Mouse (Mus musculus) liver, adult (tissue): ENCODE measurements around the gene Camsap3.

Source experiments
- GATA4 ChIP-seq: IDR thresholded peaks from 2 replicates; pipeline ENCODE4 v1.6.1; 2014; ENCODE audit warnings: mild to moderate bottlenecking, low read length; ENCODE audit not compliant: insufficient replicate concordance

The Camsap3 gene

GRCm38 (mm10) chr8:3587391-3588257, 531 bp downstream of the Camsap3 start:
- no peak for TF ChIP-seq GATA4

GRCm38 (mm10) chr8:3588258-3588633, 1.2 kb downstream of the Camsap3 start:
- no peak for TF ChIP-seq GATA4

- no peak for TF ChIP-seq GATA4
Observed at GRCm38 (mm10) chr8:3593470-3593869, 6.4 kb downstream of the Camsap3 start.

DNA sequence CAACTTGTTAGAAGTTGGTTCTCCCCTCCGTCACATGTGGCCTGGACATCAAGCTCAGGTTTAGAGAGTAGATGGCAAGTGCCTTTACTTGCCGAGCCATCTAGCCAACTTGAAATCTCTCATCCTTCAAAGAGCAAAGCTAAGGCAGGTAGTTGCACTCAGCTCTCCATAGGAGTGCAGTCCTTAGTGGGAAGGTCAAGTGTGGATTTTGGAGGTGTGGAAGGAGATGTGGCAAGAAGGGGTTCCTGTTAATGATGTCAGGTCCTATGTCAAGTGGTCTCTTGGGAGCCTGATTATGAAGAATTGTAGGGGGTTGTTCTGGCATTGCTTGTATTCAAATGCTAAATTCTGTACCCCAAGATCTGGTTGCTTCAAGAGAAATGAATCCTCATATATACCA, 7.4 kb downstream of the Camsap3 start:
- no peak for TF ChIP-seq GATA4

GRCm38 (mm10) chr8:3598054-3598453, 11.0 kb downstream of the Camsap3 start:
- TF ChIP-seq GATA4: no peak

GRCm38 (mm10) chr8:3599219-3599618, 12.1 kb downstream of the Camsap3 start:
- TF ChIP-seq GATA4: no peak

GRCm38 (mm10) chr8:3600401-3600800, 13.3 kb downstream of the Camsap3 start:
- no peak; the same call in 1 of the 2 replicates for TF ChIP-seq GATA4

- TF ChIP-seq GATA4: no peak
Observed at GRCm38 (mm10) chr8:3603439-3603838, 16.3 kb downstream of the Camsap3 start.

DNA sequence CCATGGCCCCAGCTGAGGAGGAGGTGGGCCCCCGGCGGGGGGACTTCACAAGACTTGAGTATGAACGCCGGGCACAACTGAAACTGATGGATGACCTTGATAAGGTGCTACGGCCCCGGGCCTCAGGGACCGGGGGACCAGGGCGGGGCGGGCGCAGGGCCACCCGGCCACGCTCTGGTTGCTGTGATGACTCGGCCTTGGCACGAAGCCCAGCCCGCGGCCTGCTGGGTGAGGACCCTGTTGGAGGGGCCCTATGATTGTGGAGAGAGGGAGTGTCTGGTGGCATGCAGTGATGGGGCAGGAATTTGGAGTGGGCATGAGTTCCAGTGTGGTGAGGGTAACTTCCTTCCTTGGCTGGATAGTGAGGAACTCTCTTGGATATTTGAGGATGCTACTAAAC, 19.5 kb downstream of the Camsap3 start:
- no peak for TF ChIP-seq GATA4

DNA sequence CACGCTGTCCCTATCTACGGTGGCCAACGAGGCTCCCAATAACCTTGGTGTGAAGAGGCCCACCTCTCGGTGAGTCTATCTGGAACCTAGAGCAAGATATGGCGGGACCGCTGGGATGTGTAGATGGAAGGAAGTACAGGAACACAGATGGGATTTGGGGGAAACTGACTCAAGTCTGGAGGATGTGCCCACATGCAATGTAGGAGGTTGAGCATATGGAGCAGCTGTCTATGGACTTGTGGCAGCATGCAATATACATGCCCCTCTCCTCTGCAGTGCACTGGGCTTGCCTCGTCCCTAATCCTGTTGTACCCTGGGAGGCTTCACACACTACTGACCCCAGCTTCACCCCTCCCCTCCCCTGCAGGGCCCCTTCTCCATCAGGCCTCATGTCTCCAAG, 20.7 kb downstream of the Camsap3 start:
- no peak for TF ChIP-seq GATA4

DNA sequence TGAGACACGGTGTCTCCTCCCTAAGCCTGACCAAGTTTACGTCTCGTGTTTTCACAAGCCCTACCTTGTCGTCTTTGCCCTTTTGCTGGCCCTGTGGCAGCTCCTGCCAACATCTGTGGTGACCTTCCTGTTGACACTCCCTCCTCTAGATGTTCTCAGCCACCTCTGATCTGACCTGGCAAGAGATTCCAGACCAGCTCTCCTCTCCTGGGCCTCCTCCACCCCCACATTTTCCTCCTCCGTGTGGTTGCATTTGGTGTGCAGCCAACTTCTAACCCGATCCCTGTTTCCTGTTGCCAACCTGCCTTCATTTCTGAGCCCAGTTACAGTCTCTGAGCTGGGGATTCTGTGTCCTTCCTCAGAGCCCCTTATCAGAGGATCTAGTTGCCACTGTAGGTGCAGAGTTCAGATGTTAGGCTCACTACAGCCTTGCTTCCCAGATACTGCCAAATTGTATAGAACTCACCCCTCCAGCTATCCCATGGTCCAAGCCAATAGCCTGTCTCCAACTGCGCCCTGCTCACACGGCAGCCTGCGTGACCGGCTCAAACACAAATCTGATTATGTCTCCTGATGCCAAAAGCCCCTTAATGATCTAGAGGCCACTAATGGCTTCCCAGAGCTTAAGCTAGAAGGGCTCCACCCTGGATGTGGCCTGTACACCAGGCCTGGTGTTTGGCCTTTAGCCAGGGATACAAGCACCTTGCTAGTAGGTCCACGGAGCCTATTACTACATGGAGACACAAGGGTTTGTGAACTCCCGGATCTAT, 22.1 kb downstream of the Camsap3 start:
- no peak for TF ChIP-seq GATA4

- no peak for TF ChIP-seq GATA4
Observed at GRCm38 (mm10) chr8:3609816-3610150, 22.7 kb downstream of the Camsap3 start.

DNA sequence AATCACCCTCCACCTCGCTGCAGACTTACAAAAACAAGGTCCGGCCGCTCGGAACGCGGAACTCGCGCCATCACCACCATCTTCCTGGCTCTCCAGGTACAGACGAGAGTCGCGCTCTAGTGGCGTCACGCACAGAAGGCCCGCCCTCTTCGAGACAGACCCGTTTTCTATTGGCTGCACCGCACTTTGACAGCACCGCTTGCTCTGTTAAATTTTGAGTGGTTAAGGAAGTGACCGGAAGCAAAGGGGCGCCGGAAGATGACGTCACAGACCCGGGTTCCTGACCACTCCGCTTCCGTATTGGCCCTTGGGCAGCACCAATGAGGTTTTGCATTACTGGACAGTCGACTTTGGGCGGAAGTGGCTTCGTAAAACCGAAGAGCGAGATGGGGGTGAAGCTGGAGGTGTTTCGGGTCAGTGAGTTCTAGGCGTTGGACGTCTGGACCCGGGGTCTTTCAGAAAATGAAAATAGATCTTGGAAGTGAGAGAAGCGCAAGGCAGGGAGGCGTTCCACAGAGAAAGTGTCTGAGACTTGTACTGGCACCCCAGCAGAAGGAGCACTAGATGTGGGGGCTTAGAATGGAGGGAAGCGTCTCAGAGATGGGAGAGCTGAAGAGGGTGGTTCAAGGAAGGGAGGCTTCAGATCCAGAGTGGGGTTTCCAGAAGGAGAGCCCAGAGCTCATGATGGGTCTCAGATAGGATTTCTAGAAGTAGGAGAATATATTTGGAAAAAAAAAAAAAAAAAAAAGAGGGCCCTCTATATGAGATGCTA, 34.3 kb downstream of the Camsap3 start, which contains the start of the genes Xab2 and Pet100:
TSS of gene Xab2 (minus strand) at position 118 of the 772 bp plus-strand sequence.
TSS of gene Pet100 (plus strand) at position 350 of the 772 bp plus-strand sequence.
- no peak for TF ChIP-seq GATA4

- TF ChIP-seq GATA4: no peak
Observed at GRCm38 (mm10) chr8:3622119-3622518, 35.0 kb downstream of the Camsap3 start.

DNA sequence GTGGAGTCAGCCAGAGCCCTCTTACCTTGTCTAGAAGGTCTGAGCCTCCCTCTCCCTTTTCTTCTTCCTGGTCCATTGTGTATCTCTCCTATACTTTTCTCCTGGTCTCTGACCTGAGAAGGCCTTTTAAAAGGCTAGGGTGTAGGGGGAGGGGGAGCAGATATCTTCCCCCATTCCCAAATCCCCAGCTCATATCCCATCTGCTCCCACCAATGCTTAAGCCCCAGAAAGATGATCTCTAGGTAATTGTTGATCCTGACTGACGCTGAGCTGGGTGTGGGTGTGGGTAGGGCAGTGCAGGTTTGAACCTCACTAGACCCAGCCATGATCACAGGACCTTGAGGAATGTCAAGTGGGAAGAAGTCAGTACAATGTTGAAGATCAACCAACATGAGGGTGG, 38.4 kb downstream of the Camsap3 start, which contains the start of gene Pcp2:
TSS of gene Pcp2 (minus strand) at position 101 of the 400 bp plus-strand sequence.
- TF ChIP-seq GATA4: no peak

GRCm38 (mm10) chr8:3626971-3627370, 39.9 kb downstream of the Camsap3 start:
- no peak for TF ChIP-seq GATA4

DNA sequence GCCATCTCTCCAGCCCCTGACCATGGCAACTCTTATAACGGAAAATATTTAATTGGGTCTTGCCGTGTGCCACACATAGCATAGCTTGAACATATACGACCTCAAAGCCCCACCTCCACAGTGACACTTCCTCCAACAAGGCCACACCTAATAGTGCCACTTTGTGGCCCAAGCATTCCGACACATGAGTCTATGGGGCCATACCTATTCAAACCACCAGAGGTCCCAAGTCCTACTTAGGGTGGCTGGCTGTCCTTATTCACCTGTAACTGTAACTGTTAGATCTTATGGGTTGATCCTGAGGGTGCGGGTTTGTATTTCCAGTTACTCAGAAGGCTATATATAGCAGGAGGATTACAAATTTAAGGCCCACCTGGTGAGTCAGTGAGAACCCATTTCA, 40.9 kb downstream of the Camsap3 start:
- no peak for TF ChIP-seq GATA4
